Mouse (Mus musculus) thymus, postnatal 36 days (tissue): ENCODE results near the gene Rpl3.

Experiments
- DNase-seq, 2 experiments: peaks; one replicate each; pipeline ENCODE4 v3.0.0; 2022; ENCODE audit warnings: mixed read lengths in 2 of 2

Gene Rpl3

GRCm38 (mm10) chr15:80114414-80114813 lies 22.7 kb upstream of the Rpl3 start:
- no peak for DNase-seq

DNA sequence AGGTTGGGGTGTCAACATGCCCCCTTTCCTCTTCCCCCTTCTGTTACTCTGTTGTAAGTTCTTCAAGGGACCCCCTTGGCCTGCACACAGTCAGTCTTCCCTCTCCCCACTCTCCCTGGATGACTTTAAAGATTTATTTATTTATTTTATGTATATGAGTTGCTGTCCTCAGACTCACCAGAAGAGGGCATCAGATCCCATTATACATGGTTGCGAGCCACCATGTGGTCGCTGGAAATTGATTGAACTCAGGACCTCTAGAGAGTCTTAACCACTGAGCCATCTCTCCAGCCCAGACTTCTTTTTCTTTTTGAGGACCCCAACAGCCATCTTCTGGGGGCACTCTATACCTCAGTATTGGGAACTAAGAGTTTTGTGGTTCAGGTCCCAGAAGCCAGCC lies 20.8 kb upstream of the Rpl3 start:
- no peak for DNase-seq

GRCm38 (mm10) chr15:80111436-80111835 lies 19.8 kb upstream of the Rpl3 start:
- no peak for DNase-seq

DNA sequence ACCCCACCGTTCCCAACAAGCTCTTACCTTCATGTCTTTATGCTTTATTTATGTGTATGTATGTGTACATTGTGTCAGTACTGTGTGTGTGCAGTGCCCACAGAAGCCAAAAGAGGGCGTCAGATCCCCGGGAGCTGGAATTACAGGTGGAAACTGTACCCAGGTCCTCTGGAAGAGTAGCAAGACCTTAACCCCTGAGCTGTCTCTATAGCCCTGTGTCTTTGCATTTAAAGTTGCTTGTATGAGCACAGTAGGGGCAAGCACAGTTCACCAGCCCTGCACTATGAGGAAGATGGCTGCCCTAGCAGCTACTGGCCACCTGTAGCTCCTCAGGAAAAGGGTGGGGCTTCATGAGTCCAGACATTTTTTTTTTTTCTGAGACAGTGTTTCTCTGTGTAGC lies 15.9 kb upstream of the Rpl3 start:
- DNase-seq: no peak

GRCm38 (mm10) chr15:80107143-80107542 lies 15.5 kb upstream of the Rpl3 start:
- no peak for DNase-seq

DNA sequence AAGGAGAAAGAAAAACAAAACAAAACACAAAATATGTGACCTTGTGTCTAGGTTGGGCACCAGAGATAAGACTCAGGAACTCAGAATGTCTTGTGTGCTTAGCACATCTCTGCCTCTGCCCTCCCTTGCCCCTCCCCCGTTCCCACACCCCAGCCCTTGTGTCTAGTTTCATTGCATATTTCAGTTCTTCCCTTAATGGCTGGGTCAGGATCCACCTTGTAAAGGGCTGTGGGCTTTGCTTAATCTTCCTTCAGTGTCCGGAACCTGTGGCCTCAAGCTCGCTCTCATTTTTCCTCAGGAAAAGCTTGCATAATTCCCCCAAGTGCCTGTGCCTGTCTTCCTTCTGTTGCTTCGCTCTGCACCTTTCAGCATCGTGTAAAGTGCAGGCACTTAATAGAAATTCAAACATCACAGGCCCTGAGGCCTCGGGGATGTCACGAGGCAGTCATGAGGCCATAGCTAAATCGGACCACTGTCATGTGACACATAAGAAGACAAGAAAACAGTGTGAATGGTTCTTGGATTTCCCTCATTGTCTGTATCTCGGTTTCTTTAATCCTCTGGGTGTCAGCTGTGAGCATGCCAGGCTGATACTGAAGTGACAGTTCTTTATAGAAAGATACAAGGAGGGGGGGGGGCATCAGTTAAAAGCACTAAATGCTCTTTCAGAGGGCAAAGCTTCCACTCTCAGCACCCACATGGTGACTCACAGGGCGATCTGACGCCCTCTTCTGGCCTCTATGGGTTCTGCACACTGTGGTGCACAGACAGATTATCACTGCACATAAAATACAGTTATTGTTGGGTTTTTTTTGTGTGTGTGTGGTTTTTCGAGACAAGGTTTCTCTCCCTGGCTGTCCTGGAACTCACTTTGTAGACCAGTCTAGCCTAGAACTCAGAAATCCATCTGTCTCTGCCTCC lies 14.1 kb upstream of the Rpl3 start:
- DNase-seq: no peak

- DNase-seq: no peak
Measured at GRCm38 (mm10) chr15:80102495-80102894, 10.8 kb upstream of the Rpl3 start.

DNA sequence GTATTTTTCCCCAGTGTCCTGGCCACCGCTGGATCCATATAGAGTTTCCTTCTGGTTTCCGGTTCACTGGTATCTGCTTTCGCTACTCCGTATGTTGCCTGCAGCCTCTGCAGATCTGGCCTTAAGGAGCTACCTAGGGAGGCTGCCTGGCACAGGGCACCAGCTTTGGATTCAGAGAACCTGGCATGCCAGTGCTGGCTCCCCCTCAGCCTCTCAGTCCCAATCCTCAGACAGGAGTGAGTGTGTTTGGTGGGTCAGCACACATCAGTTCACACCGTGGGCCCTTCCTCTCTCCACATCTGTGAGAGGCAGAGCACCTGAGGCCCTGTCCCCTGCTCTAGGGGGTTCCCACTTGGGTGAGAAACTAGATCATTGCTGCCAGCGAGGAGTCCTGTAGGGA lies 9.8 kb upstream of the Rpl3 start:
- no peak for DNase-seq

GRCm38 (mm10) chr15:80100871-80101270 lies 9.2 kb upstream of the Rpl3 start:
- no peak for DNase-seq

DNA sequence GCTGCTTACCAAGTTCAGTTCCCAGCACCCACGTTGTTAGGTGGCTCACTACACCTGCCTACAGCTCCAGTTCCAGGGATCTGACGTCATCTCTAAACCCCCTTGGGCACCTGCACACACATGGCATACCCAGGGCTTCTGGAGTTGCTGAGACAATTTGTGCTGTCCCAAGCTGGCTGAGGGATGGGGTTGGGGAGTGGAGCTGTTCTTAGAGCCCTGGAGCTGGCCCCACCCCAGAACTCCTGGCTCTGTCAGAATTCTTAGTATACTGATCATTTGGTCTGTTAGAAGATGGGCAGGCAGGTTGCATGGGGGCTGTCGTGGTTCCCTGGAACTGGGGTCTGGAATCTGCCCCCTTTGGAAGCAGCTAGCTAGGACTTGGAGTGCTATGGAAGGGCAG lies 8.5 kb upstream of the Rpl3 start:
- no peak for DNase-seq

DNA sequence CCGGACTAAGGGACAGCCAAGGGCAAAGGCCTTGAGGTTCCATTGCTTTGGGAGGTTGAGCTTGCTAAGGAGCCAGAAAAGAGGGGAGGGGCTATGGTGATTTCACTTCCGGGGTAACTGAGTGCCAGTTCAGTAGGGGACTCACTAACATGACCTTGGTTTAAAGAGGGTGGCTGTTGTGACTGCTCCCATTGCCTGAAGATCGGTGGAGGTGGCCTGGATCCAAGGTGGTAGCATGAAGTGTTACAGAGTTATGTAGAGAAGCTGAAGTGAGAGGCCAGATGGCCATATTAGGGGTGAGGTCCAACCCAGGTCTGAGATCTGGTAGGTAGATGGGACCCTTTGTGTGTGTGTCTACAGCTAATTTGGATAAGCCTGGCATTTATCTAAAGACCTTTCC lies 7.8 kb upstream of the Rpl3 start:
- DNase-seq: no peak

- DNase-seq: no peak
Measured at GRCm38 (mm10) chr15:80098809-80099208, 7.1 kb upstream of the Rpl3 start.

DNA sequence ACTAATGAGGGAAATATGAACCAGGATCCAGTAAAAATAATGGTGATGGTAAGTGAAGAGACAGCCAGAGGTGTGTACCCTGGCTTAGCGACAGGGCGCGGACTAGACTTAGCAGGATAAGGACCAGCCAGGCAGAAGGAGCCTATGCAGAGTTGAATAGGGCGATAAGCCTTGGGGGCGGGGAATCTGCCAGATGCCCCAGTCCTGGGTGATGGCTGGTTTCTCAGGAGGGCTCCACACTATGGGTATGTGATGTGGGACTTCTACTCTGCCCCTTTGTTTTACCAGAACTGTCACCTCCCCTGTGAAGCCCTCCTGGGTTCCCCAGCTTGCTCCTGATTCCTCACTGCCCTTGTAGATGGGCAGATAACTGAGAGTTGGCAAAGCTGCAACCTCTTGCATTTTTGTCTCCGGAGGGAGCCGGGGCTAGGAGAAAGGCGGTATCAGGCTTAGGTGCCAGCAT lies 6.4 kb upstream of the Rpl3 start:
- no peak for DNase-seq

DNA sequence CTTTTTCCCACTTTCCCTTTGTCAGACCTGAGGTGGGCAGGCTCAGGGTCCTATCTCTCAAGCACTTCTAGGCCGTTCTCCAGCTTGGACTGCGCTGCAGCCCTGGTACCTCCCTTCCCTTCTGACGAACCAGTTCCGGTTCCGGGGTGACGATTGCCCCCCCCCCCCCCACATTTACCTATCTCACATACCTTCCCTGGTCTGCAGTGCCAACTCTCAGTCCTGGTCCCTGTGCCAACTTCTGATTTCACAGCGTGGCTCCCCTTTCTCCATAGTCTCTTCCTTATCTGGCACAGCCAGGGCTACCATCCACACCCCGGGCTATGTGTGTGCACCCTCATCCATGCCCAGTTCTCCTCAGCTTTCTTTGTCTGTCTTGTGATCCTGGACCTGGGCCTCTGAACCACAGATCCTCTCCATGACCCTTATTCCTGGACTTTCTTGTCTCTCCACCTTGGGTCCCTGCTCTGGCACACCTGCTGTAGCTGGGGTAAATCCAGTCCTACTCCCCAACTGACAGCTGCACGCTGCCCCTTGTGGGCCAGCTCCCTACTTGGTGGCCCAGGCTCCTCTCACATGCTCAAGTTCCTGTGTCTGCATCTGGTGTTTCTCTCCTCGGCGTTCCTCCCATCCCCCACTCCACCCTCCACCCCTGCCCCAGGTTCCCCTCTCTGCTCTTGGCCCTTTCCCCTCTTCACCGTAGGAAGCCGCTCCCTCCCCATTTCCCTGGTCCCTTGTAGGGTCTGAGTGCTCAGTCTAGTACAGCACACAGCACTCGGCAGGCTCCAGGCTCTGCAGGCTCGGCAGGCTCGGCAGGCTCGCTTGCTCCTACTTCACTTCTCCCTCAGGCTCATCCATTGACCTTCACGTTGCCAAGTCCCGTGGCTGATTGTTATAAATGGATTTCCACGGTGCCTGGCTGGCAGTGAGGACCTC lies 5.5 kb upstream of the Rpl3 start:
- peak; percentile 42 to 58 for DNase-seq

GRCm38 (mm10) chr15:80096406-80096805 lies 4.7 kb upstream of the Rpl3 start:
- DNase-seq: no peak

DNA sequence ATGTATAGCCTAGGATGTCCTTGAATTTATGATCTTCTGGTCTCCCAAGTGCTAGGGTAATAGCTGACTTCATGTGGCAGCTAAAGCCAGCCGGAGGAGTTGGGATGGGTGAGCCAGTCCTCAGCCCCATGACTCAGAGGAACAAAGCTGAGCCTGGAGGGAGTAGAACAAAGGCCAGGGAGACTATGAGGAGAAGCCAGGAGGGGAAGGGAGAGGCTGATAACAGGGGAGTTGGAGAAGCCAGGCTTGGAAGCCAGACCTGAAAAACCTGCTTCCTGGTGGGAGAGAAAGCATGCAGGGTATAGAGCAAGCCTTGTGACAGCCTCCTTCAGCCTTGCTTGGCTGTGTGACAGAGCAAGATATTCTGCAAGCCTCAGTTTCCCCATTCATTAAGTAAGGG lies 3.9 kb upstream of the Rpl3 start:
- no peak for DNase-seq

- no peak for DNase-seq
Measured at GRCm38 (mm10) chr15:80094201-80094600, 2.5 kb upstream of the Rpl3 start.

DNA sequence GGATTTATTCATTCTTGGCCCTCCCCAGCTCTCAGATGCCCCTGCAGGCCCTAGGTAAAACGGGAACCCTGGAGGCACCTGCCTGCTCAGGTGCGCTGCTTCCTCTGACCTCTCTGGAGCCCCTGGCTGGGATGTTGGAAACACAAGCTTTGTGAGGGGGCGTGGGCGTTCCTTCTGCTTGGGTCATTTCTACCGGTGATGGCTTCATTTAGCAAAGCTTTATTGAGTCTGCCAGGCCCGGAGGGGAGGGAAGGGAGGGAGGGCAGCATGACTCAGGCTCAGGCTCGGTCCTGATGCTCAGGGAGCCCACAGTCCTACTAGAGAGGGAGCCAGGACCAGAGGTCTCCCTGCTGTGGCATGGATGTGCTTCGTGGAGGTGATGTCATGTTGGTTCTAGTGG lies 931 bp upstream of the Rpl3 start:
- DNase-seq: no peak

GRCm38 (mm10) chr15:80092041-80092441 lies 373 bp upstream of the Rpl3 start:
- no peak for DNase-seq

- peak in 1 of 2 experiments; percentile 33 for DNase-seq
Measured at GRCm38 (mm10) chr15:80090741-80091120, 937 bp downstream of the Rpl3 start.

- no peak for DNase-seq
Measured at GRCm38 (mm10) chr15:80090155-80090554, 1.5 kb downstream of the Rpl3 start.

DNA sequence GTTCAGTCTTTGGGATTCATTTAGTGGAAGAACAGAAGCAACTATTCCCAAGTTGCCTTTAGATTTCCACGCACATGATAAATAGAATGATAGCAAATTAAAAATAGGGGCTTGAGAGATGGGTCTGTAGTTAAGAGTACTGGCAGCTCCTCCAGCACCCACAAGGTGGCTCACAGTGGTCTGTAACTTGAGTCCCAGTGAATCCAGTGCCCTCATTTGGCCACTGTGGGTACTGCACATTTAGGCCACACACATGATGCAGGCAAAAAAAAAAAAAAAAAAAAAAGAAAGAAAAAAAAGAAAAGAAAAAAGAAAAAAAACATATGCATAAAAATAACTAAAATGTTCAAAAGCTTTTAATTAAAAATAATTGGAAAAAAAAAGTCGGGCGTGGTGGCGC lies 3.0 kb downstream of the Rpl3 start:
- peak; percentile 90 to 93 for DNase-seq

- DNase-seq: no peak
Measured at GRCm38 (mm10) chr15:80087406-80088012, 4.2 kb downstream of the Rpl3 start.
